Mouse (Mus musculus) fat pad, adult 2 months (tissue): ENCODE results near the gene Emilin1.

Experiments used
- DNase-seq: peaks from one replicate; pipeline ENCODE4 v3.0.0-alpha.2; 2011; ENCODE audit warnings: low read depth, low spot score; ENCODE audit errors: extremely low read depth

The Emilin1 gene

GRCm38 (mm10) chr5:30907413-30908059 is 5.7 kb upstream of the Emilin1 start, which contains the start of gene Ost4:
Gene Ost4, minus strand, starts transcription at chr5:30907788.
- DNase-seq: no peak

DNA sequence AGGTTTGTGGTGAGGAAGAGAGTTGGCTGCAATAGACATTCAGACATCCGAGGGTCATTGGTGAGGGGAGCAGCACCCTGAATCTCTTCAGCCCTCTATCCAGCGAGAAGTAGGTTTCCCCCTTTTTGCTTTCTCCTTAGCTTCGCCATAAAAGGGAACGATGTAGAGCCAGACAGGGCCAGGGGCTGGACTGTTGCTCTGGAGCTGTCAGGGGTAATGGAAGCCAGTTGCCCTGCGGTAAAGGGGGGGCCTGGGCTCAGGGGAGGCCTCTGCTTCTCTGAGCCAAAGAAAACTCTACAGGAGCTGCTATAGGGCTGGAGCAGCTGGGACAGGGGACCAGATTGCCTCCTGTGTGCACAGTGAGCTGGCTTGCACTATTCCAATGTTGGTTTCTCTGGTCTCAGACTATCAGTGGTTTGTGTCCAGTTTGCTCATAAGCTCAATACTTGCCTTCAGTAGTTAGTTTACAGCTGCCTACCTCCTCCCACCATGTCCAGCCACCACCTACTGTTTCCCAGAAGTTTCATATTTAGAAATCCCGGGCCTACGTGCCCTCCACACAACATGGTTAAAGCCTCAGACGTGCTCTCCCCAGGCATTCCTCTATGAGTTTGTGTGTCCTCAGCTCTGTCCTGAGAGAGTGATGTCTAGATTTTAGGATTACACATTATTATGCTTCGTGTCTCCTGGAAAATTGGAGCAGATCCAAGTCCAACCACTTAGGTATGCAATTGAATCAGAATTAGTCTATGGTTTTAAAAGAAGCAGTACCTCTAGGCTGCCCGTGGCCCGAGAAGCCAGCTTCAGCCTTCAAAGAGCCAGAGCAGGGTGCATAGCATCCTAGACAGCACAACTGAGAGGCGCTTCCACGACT is 4.5 kb upstream of the Emilin1 start:
- DNase-seq: no peak

GRCm38 (mm10) chr5:30909300-30909659 is 3.9 kb upstream of the Emilin1 start:
- no peak for DNase-seq

- no peak for DNase-seq
Measured at GRCm38 (mm10) chr5:30909863-30910262, 3.3 kb upstream of the Emilin1 start.

- no peak for DNase-seq
Measured at GRCm38 (mm10) chr5:30910481-30910880, 2.7 kb upstream of the Emilin1 start.

- DNase-seq: no peak
Measured at GRCm38 (mm10) chr5:30912156-30912555, 1.0 kb upstream of the Emilin1 start.

DNA sequence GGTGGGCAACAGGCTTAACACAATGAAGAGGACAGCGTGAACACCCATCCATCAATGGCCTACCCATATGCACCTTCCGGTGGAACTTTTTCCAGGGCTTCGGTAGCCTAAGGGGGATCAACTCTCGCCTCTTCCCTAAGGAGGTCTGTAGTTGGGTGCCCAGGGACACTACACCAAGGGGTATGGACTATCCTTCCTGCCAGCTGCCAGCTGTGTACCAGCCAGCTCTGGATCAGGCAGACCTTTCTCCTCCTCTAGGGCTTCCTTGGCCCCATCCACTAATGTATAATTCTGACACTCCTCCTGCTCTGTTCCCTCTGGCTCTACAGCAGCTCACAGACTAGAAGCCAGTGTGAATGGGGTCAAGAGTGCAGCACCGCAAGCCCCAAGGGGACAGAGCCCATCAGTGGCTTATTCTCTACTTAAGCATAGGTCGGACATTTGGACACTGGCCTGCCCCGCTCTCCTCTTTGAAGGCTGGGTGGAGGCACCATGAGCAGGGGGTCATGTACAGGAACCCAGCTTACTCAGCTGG is 966 bp downstream of the Emilin1 start:
- no peak for DNase-seq

DNA sequence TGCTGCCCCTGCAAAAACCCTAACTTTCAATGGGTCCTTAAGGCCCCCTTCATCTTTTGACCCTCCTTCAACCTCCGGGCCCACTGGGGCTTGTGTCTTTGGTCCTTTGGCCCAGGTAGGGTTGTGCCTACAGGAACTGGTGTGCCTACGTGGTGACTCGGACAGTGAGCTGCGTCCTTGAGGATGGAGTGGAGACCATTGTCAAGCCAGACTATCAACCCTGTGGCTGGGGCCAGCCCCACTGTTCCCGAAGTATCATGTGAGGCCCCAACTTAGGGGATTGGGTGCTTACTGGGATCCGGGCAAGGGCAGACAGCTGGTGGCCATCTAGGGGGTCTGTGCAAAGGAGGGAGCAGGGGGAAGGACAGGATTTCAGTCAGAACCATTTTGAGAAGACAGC is 1.6 kb downstream of the Emilin1 start:
- no peak for DNase-seq

DNA sequence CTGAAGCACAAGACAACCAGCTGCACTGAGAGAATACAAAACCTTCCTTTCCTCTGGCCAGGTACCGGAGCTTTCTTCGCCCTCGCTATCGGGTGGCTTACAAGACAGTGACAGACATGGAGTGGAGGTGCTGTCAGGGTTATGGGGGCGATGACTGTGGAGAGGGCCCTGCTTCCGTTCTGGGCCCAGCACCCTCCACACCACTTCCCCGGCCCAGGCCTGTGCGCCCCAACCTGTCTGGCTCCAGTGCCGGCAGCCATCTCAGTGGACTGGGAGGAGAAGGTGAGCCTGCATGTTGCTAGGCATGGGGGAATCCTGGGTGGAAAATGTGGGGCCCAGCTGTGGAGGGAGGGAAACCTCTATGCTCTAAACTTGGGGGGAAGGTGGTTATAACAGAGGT is 2.3 kb downstream of the Emilin1 start:
- no peak for DNase-seq

GRCm38 (mm10) chr5:30915974-30916433 is 2.8 kb downstream of the Emilin1 start:
- DNase-seq: peak; percentile 69

GRCm38 (mm10) chr5:30916841-30917240 is 3.6 kb downstream of the Emilin1 start:
- no peak for DNase-seq

GRCm38 (mm10) chr5:30917348-30917747 is 4.1 kb downstream of the Emilin1 start:
- no peak for DNase-seq

GRCm38 (mm10) chr5:30917891-30918670 is 4.9 kb downstream of the Emilin1 start:
- no peak for DNase-seq

DNA sequence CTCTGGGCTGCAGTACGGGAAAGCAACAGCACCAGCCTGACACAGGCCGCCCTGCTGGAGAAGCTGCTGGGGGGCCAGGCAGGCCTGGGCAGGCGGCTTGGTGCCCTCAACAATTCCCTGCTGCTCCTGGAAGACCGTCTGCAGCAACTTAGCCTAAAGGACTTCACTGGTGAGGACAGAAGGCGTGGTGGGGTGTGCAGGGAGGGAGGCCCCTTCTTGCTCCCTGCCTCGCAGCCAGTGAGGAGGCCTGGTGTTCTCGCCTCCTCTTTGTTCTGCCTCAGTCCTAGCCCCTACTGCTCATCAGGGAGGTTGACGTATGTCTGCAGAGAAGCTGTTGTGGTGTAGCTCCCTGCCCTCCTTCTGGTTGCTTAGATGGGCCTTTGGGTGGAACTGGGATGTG is 5.5 kb downstream of the Emilin1 start:
- DNase-seq: no peak

GRCm38 (mm10) chr5:30919831-30920614 is 6.8 kb downstream of the Emilin1 start:
- no peak for DNase-seq

DNA sequence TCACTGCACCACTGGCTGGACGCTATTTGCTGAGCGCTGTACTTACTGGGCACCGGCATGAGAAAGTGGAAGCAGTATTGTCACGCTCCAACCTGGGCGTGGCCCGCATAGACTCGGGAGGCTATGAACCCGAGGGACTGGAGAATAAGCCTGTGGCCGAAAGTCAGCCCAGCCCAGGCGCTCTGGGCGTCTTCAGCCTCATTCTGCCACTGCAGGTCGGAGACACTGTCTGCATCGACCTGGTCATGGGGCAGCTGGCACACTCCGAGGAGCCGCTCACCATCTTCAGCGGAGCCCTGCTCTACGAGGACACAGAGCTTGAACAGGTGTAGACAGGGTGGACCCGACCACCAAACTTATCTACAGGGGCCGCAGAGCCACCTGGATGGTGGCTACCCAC is 7.4 kb downstream of the Emilin1 start:
- no peak for DNase-seq

DNA sequence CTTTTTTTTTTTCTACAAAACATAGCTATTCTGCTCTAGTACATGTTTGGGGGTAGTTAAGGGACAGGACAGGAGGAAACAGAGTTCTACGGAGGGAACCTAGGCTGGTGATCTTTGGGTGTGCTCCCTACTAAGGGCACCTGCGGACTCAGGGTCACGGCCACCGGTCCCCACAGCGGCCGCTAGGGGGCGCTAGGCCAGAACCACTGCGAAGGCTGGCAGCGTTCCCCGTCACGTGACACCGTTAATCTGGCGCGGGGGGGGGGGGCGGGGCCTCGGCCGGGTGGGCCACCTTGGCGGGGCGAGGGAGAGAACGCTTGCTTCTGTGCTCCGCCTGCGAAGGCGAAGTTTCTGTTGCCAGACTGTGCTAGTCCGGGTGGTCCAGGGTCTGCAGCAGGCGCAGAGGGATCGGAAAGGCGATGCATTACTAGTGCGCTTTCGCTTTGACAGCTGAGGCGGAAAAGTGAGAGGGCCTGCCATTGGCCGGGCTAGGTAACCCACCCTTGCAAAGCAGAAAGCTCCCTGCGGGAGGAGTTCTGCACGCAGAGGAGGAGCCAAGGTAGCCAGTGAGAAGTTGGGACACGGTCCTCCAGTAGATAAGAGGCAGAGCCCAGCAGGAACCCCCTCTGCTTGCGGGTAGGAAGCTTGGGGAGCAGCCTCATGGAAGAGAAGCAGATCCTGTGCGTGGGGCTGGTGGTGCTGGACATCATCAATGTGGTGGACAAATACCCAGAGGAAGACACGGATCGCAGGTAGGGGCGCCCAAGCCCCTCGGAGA is 8.2 kb downstream of the Emilin1 start, which contains the start of gene Khk:
Khk (plus strand) TSS at position 176 of the 778 bp plus-strand sequence.
- no peak for DNase-seq

DNA sequence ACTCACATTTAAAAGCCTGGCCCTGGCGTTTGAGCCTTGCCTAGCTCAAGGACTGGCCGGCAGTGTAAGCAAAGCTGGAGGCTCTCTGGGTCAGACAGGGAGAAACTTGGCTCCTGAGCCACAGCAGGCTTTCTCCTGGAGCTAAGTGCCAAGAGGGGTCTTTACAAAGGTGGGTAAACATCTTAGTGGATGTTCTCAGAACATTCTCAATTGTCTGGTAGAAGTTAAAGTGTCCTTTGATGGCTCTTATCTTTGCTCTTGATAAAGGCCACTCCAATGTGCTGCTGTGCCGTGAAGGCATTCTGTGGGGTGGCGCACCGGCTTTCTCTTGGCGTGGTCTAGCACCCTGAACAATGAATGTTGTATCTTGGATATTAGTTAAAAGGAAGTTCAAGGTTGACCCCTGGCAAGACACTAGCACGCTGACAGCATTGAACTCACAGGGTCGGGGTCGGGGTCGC is 9.4 kb downstream of the Emilin1 start:
- no peak for DNase-seq

GRCm38 (mm10) chr5:30923119-30923518 is 9.9 kb downstream of the Emilin1 start:
- DNase-seq: no peak
